Mouse (Mus musculus) urinary bladder, postnatal 4 days (tissue): ENCODE data around the gene Fbxw5.

ENCODE experiments used
- DNase-seq, 2 experiments: peaks; one replicate each; pipeline ENCODE4 v3.0.0; 2021 to 2022; ENCODE audit warnings: low spot score in 2 of 2

Fbxw5 gene

DNA sequence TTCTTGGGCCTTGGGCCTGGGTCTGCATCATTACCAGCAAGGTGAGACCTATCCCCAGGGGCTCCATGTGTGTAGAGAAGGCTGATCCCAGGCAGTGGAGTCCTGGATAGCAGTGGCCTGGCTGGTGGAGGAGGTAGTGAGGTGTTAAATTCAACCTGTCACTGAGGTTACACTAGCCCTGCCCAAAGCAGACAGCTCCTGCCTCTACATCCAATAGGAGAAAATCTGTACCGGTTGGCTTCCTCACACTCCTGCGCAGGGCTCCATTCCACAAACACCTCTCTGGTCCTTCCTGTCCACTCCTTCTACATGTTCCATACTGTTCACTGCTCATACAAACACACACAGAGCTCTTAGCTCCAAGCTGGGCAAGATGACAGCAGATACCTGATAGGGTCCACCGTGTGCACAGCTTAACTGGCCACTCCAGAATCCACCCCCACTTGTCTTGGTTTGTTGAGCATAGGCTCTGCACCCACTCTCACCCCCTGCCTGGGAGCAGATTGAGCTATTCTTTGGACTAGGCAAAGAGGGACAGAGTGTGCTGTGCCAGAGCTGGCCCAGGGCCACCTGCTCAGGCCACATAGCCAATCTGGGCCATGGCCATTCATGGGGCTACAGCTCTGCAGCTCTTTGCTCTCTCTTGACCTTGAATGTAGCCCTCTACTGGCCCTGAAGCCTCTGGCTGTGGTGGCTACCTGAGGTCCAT is 22.4 kb upstream of the Fbxw5 start:
- no peak for DNase-seq

DNA sequence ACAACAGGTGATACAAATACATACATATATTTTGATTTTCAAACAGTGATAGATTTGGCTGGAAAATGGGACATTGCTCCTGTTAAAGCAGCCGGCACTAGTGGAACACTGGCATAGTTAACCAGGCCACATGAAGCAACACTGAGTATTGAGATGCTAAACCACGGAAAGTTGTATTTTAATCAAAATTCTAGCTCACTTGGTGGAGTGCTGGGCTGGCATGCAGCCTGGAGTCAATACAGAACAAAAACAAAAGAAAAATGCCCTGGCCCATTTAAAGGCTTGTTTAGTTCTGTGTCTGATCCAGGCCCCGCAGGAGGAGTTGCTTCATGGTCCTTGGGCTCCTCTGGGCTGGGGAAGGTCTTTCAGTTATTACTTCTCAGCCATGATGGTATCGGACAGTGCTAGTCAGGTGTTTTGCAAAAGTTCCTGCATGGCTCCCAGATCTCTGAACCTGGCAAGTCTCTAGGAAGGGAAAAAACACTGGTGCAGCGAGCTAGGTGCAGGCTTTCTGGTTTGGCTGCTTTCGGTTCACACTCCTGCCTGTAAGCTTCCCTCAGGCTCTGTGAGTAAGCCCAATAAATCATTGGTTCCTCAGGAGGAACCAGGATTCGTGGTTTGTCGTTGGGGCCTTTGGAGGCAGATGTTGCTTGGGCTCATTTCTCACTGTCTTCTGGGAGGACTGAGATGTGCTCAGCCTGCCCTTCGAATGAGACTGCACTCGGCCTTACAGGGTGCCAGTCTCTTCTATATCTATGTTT is 20.8 kb upstream of the Fbxw5 start:
- no peak for DNase-seq

DNA sequence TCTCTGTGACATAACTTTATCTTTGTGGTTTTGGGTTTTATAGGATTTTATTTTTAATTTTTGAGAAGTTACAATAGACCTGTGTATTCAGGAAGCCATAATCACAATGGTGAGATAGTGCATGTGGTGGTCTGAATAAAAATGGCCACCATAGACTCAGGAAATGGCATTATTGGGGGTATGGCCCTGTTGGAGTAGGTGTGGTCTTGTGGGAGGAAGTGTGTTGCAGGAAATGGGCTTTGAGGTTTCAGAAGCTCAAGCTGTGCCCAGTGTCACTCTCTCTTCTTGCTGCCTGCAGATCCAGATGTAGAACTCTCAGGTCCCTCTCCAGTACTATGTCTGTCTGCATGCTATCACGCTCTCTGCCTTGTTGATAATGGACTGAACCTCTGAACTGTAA is 20.0 kb upstream of the Fbxw5 start:
- no peak for DNase-seq

DNA sequence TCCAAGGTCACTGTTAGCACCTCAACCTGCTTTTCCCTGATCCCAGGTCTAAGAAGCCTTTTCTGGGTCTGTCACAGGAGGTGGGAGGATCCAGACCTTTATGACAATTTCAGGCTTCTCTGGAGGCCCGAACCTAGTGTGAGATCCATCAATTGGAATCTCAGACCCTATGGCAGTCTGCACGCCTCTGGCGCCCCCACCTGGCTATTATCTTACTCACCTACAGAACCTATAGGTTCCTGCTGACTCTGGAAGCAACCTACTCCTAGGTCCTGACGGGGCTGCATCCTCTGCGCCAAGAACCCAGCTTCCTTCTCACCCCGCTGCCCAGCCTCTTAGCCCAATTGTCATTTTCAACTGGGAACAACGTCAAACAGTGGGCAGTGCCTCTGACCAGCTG is 17.6 kb upstream of the Fbxw5 start:
- no peak for DNase-seq

GRCm38 (mm10) chr2:25484901-25485647 is 15.5 kb upstream of the Fbxw5 start:
- DNase-seq = no peak

DNA sequence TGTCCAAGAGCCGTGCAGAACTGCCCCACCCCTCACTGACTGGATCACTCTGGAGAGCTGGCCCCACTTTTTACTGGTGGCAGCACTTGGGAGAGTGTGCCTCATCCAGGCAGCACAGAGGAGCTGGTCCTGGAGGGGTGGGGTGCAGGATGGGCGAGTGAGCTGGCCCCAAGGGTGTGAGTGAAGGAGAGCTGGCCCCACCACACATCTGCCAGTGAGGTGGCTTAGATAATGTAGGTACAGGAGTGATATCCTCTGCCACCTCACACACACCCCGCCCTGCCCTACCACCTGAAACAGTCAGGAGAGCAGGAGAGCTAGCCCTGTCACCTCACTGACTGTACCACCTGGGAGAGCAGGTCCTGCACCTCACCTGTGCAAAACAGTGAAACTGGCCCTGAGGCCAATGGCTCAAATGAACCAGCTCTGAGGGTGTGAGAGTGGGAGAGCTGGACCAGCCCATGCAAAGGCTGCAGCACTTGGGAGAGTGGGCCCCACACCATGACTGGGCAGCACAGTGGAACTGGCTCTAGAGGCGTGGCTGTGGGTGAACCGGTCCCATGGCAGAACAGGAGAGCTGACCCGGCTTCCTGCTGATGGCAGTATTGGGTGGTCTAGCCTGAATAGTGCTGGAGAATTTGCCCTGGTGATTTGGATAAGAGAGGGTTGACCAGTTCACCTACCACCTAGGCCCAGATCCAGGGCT is 12.4 kb upstream of the Fbxw5 start:
- DNase-seq = no peak

- no peak for DNase-seq
Measured at GRCm38 (mm10) chr2:25488671-25489068, 11.9 kb upstream of the Fbxw5 start.

DNA sequence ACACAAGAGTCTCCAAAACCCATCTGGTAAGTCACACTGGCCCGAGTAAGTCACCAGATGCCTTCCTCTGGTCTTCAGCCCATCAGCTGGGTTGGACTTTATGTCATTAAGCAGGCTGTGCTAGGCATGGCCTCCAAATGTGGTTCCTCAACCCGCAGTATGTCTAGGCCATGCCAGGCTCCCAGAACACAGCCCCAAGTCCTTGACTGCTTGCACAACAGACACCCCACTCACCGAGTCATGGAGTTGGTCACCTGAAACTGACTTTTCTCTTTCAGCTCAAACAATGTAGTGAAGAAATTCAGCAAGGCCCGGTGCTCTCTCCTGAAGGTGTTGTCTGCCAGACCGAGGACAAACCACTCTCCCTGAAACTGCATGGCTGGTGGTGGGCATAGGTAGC is 7.6 kb upstream of the Fbxw5 start:
- no peak for DNase-seq

GRCm38 (mm10) chr2:25493476-25493961 is 7.0 kb upstream of the Fbxw5 start, which contains the start of gene Lcn12:
Gene Lcn12 (minus strand): TSS chr2:25493911.
- no peak for DNase-seq

GRCm38 (mm10) chr2:25496462-25496861 is 4.1 kb upstream of the Fbxw5 start:
- DNase-seq = no peak

DNA sequence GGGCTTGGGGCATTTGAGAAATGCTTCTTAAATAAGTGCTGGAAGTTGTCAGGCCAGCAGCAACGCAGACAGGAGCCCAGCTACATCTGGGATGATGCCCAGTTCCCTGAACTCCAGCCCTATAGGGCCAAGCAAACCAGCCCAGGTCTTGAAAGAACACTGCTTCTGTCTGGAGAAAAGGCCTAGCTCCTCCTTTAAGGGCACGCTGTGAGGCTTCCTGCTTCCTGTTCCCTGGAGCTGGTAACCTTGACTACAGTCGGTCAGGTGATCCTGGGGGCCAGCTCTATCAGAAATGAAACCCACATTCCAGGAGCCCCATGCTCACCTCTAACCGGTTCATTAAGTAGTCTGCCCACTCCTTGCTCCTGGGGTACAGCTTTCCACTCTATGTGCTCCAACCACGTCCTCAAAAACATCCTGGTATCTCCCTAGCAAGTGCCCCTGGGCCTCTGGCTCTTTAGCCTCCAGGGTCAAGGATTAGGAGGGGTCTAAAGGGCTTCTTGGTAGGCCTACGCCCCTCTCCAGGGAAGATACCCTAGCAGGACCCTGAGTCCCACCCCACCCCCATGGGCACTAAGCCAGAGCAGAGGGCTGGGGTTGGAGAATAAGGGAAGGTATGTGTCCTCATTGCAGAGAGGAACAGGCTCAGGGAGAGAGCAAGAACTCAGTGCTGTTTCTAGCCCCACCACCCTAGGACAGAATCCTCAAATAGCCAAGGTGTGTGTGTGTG is 2.5 kb upstream of the Fbxw5 start:
- DNase-seq = no peak

DNA sequence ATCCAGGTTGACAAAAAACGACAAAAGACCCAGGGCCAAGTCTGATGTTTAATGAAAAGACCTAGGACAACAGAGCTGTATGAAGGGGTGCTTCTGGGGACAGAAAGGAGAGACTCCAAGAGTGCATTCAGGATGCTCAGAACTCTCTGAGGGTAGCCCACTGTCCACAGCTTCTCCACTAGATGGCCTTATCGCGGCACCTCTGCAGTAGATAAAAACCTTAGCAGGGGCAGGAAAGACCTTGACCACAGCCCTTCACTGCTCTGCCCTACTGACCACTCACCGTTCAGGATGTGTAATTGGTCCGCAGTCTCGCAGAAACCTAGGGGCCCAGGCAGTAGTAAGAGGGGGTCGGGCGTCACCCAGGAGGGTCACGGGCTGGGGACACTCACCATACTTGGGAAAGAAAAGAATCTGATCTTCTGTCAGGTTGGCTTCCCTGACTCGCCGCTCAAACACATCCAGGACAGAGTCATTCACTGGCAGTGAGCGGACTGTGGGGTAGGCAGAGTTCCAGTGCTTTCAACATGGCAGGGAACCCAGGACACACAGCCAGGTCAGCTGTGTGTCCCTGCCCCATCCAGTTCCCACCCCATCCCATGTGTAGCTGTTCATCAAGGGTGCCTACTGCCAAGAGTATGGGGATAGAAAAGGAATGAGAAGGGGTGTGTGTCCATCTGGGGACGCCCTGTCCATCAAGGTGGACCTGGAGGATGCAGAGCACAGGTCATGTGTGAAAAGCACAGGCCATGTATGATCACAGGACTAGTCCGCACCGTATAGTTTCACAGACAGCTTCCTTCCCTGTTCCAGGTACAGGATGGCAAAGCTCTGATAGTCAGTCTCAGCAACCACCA is 1.7 kb upstream of the Fbxw5 start:
- no peak for DNase-seq

DNA sequence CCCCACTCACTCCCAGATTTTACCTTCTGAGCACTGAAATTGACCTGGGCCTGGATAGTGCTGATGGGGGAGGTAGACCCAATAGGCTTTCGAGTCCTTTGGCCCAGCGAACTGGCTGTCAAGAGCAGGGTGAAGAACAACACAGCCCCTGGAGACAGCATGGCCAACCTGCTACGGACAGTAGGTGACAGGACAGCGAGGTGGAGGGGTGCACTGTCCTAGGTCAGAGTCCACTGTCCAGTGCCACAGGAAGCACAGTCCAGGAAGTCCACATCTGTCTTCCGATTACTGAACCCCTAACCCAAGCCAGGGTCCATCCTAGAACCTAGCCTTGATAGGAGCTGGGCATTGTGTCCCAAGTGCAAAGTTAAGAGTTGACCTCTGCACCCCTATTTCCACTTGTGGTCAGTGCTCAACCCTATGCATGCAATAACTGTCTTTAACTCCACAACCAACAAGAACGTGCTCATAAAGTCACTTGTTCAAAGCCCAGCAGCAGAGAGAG is 427 bp upstream of the Fbxw5 start:
- no peak for DNase-seq

DNA sequence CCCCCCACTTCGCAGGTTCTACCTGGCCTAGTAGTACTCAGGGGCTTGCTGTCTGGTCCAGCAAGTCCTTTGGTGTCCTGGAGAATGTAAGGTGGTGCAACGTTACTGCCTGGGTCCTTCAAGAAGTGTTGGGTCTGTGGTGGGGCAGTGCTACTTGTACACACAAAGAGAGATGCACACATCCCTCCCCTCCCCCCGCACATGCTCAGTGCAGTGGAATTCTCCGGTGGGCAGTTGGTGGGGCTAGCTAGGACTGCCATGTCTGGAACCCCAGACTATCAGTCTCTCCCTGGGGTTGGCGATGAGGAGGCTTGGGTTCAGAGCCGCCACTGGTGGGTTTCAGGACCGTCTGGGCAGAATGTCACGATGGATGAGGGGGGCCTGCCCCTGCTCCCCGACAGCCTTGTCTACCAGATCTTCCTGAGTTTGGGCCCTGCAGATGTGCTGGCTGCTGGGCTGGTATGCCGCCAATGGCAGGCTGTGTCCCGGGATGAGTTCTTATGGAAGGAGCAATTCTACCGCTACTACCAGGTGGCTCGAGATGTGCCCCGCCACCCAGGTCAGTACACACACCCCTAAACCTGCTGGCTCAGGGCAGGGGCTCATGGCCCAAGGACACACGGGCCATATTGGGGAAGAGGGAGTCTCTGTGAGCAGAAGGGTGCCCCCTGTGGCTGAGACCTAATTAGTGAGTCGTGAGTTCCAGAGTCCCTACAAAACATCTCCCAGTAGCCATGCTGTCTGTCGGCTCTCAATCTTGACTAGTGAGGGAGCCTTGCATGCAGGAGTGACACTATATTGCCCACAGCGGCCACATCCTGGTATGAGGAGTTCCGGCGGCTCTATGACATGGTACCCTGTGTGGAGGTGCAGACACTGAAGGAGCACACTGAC is 1.3 kb downstream of the Fbxw5 start, which contains the start of gene C8g:
C8g (minus strand) TSS at position 127 of the 894 bp plus-strand sequence.
- no peak for DNase-seq

DNA sequence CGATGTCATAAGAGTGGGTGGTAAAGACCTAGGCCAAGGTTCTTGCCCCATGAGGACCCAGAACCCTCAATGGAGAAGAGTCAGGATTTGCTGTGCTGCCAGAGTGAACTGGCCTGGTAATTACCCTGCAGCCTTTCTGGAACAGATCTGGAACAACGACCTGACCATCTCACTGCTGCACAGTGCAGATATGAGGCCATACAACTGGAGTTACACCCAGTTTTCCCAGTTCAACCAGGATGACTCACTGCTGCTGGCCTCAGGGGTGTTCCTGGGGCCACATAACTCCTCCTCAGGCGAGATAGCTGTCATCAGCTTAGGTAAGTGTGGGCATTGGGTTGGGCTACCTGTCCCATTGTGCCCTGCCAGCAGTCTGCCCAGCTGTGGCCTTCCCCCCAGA is 2.2 kb downstream of the Fbxw5 start:
- no peak for DNase-seq

GRCm38 (mm10) chr2:25504538-25504937 is 4.0 kb downstream of the Fbxw5 start:
- DNase-seq = no peak

GRCm38 (mm10) chr2:25505000-25505399 is 4.5 kb downstream of the Fbxw5 start:
- DNase-seq = no peak

DNA sequence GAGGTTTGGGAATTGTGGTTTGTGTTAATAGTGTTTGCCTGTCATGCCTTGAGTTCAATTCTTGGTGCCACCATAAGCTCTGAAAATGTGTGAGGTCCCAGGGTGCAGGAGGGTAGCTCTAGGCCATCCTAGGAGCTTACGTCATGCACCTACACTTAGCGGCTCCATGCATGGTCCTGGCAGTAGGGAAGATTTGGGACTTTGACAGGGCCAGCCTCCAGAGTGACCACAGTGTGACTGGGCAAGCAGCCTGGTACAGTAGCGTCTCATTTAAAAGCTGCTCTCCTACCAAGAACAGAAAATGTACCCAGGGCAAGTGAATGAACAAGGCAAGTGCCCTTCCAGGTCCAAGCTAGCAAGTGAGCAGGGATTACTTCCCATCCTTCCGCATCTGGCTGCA is 5.3 kb downstream of the Fbxw5 start:
- DNase-seq = no peak

DNA sequence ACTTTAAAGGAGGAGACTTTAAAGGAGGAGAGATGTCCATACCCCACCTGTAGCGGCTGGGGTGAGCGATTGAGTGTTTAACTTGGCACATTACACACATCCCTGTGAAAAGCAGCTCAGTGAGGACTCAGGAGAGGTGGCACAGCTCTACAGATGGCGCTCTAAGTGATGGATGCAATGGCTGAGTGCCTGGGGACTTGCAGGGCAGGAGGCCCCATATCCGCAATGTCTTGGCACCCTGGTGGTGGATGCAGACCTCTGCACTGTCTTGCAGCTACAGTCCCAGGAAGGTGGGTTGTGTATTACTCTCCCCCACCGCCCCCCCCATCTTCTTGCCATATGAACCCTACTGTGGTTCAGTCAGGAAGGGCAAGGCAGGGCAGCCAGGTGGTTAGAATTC is 6.4 kb downstream of the Fbxw5 start:
- DNase-seq = no peak
